ENCODE assay signal across 9 mouse cellular contexts in genomic region chr4:154139671-154140181, GRCm38 (mm10). TPM values are rescaled to one million over a fixed set of nuclear protein-coding genes. Genes with fewer than 3 reads are reported as not detected.
DNase-seq lines count a peak whose midpoint lies in the region; ATAC-seq lines count a peak whose summit lies in the region.
"Had no signal": no experiment of that assay in that cellular context is flagged by ENCODE, and none has a peak within 500 bp of the region (broad histone marks: within the 10 kb centered on the region; RNA-seq: fewer than 3 reads in every experiment).

No protein-coding gene starts in this region.

- H3K9ac ChIP-seq in heart, embryonic 13.5 days, result peak overlapping the region; percentile 75
- peak overlapping the region; percentile 63 for H3K9ac ChIP-seq in forebrain, embryonic 14.5 days (ENCODE audit: low read length)
- H3K9ac ChIP-seq in limb, embryonic 13.5 days, result peak overlapping the region; percentile 65
- peak overlapping the region; percentile 0; the same call in 1 of the 2 replicates for H3K9ac ChIP-seq in stomach, embryonic 14.5 days (replicated peaks; ENCODE audit: low read depth, low read length)

- H3K4me1 ChIP-seq in heart, embryonic 13.5 days, result peaks cover 38% of the 10 kb centered on the region
- H3K4me1 ChIP-seq in forebrain, embryonic 14.5 days (ENCODE audit: control insufficient read depth, insufficient read depth, low read length), result peaks cover 12% of the 10 kb centered on the region
- peaks cover 36% of the 10 kb centered on the region for H3K4me1 ChIP-seq in limb, embryonic 13.5 days
- peaks cover 20% of the 10 kb centered on the region for H3K4me1 ChIP-seq in stomach, embryonic 14.5 days (ENCODE audit: control insufficient read depth, insufficient read depth, low read length)

- ATAC-seq in heart, embryonic 13.5 days (ENCODE audit: extremely low read depth, insufficient number of reproducible peaks, low FRiP score, low TSS enrichment), result no peak
- 0 out of 2 replicates have a peak, but pooled peaks have one; percentile 15 for ATAC-seq in forebrain, embryonic 14.5 days
- ATAC-seq in limb, embryonic 13.5 days (ENCODE audit: low FRiP score, low read depth), result no peak
- no peak for ATAC-seq in stomach, embryonic 14.5 days (ENCODE audit: insufficient number of reproducible peaks, insufficient read depth, low FRiP score, low read depth)

- H3K4me2 ChIP-seq in heart, embryonic 13.5 days, result peak overlapping the region; percentile 96
- peak overlapping the region; percentile 75 for H3K4me2 ChIP-seq in forebrain, embryonic 14.5 days (ENCODE audit: low read length)
- peak overlapping the region; percentile 93 for H3K4me2 ChIP-seq in limb, embryonic 13.5 days (replicated peaks)
- peak overlapping the region; percentile 94 for H3K4me2 ChIP-seq in stomach, embryonic 14.5 days (replicated peaks; ENCODE audit: low read depth, low read length)

- H3K27ac ChIP-seq in heart, embryonic 13.5 days (replicated peaks), result no peak overlapping the region
- no peak overlapping the region for H3K27ac ChIP-seq in forebrain, embryonic 14.5 days (ENCODE audit: low read depth, low read length)
- no peak overlapping the region for H3K27ac ChIP-seq in limb, embryonic 13.5 days
- no peak overlapping the region for H3K27ac ChIP-seq in stomach, embryonic 14.5 days (ENCODE audit: low read length)

- H3K36me3 ChIP-seq in heart, embryonic 13.5 days, result no peaks in the 10 kb centered on the region
- no peaks in the 10 kb centered on the region for H3K36me3 ChIP-seq in forebrain, embryonic 14.5 days (ENCODE audit: control insufficient read depth, insufficient read depth, low read length)
- no peaks in the 10 kb centered on the region for H3K36me3 ChIP-seq in limb, embryonic 13.5 days
- H3K36me3 ChIP-seq in stomach, embryonic 14.5 days (ENCODE audit: control insufficient read depth, insufficient read depth, low read length), result no peaks in the 10 kb centered on the region

- peaks cover 72% of the 10 kb centered on the region for H3K27me3 ChIP-seq in heart, embryonic 13.5 days (replicated peaks)
- peaks cover 48% of the 10 kb centered on the region for H3K27me3 ChIP-seq in forebrain, embryonic 14.5 days (replicated peaks; ENCODE audit: control insufficient read depth, insufficient read depth, low read length)
- H3K27me3 ChIP-seq in limb, embryonic 13.5 days, result peaks cover 72% of the 10 kb centered on the region
- H3K27me3 ChIP-seq in stomach, embryonic 14.5 days (ENCODE audit: control insufficient read depth, insufficient read depth, low read length), result peaks cover 33% of the 10 kb centered on the region

- peak overlapping the region; percentile 94 for H3K4me3 ChIP-seq in heart, embryonic 13.5 days
- peak overlapping the region; percentile 40 for H3K4me3 ChIP-seq in forebrain, embryonic 14.5 days (ENCODE audit: low read depth, low read length)
- H3K4me3 ChIP-seq in limb, embryonic 13.5 days, result peak overlapping the region; percentile 76
- H3K4me3 ChIP-seq in stomach, embryonic 14.5 days (ENCODE audit: low read depth, low read length), result peak overlapping the region; percentile 50

- 1% methylated on average over 55 of the region's 59 CpGs for WGBS in heart, embryonic 13.5 days
- WGBS in forebrain, embryonic 14.5 days, result under 1% methylated on average over 44 of the region's 59 CpGs
- WGBS in limb, embryonic 13.5 days, result under 1% methylated on average over 54 of the region's 59 CpGs
- WGBS in stomach, embryonic 14.5 days, result 2% methylated on average over 49 of the region's 59 CpGs

- no peaks in the 10 kb centered on the region for H3K9me3 ChIP-seq in heart, embryonic 13.5 days
- H3K9me3 ChIP-seq in forebrain, embryonic 14.5 days (replicated peaks; ENCODE audit: control insufficient read depth, low read length), result no peaks in the 10 kb centered on the region
- H3K9me3 ChIP-seq in limb, embryonic 13.5 days, result no peaks in the 10 kb centered on the region
- no peaks in the 10 kb centered on the region for H3K9me3 ChIP-seq in stomach, embryonic 14.5 days (ENCODE audit: control insufficient read depth, low read depth, low read length)

- intact Hi-C loops in heart, postnatal 36 days (cut with DNase I), result no loop called here

- DNase-seq in heart, postnatal 36 days, result no peak
- DNase-seq in ZHBTc4 (ENCODE audit: low read depth, low spot score), result peak; percentile 43
- DNase-seq in forebrain, embryonic 14.5 days (ENCODE audit: low spot score), result peak; percentile 40
- DNase-seq in testis, postnatal 10 days (ENCODE audit: low spot score), result no peak
- DNase-seq in gastrocnemius, adult 8-10 months (ENCODE audit: low spot score in 2 of 2), result no peak

RNA-seq across cellular contexts. Expression of gene Trp73, which starts 0.3 kb away (rescaled TPM):
- polyA plus RNA-seq in heart, embryonic 13.5 days (2015; fragmentation: Nextera tagmentation; extraction: Ambion mirVana), result 0.07 and 0.10 TPM in 2 replicates
- total RNA-seq in heart, postnatal 36 days (2021), result not detected
- 4.6 and 5.4 TPM in 2 replicates for polyA plus RNA-seq in forebrain, embryonic 14.5 days (2014; fragmentation: Nextera tagmentation; extraction: Ambion mirVana)
- 1.6 and 1.7 TPM in 2 replicates for polyA plus RNA-seq in limb, embryonic 13.5 days (2015; fragmentation: Nextera tagmentation; extraction: Ambion mirVana)
- polyA plus RNA-seq in stomach, embryonic 14.5 days (2014; fragmentation: Nextera tagmentation; extraction: Ambion mirVana), result 0.32 and 0.42 TPM in 2 replicates
- not detected for total RNA-seq in gastrocnemius, adult 8-10 months (2022)
- total RNA-seq: neutrophil, adult 5-6 weeks had no signal

RNA-seq across cellular contexts. Expression of gene Wrap73, which starts 2.4 kb away (rescaled TPM):
- polyA plus RNA-seq in heart, embryonic 13.5 days (2015; fragmentation: Nextera tagmentation; extraction: Ambion mirVana), result 22.6 and 24.3 TPM in 2 replicates
- total RNA-seq in heart, postnatal 36 days (2021), result 10 to 100 TPM; 10.8 to 15.0 TPM
- 64.2 and 69.7 TPM in 2 replicates for polyA plus RNA-seq in forebrain, embryonic 14.5 days (2014; fragmentation: Nextera tagmentation; extraction: Ambion mirVana)
- 47.8 and 48.4 TPM in 2 replicates for polyA plus RNA-seq in limb, embryonic 13.5 days (2015; fragmentation: Nextera tagmentation; extraction: Ambion mirVana)
- polyA plus RNA-seq in stomach, embryonic 14.5 days (2014; fragmentation: Nextera tagmentation; extraction: Ambion mirVana), result 39.6 and 41.4 TPM in 2 replicates
- total RNA-seq in gastrocnemius, adult 8-10 months (2022), result 10 to 100 TPM; 10.4 to 12.8 (median 11.4) TPM

RNA-seq across cellular contexts. Expression of gene Tprgl, which starts 20.7 kb away (rescaled TPM):
- polyA plus RNA-seq in heart, embryonic 13.5 days (2015; fragmentation: Nextera tagmentation; extraction: Ambion mirVana), result 119 and 121 TPM in 2 replicates
- total RNA-seq in heart, postnatal 36 days (2021), result 100 to 1,000 TPM; 132 to 136 TPM
- 184 and 194 TPM in 2 replicates for polyA plus RNA-seq in forebrain, embryonic 14.5 days (2014; fragmentation: Nextera tagmentation; extraction: Ambion mirVana)
- polyA plus RNA-seq in limb, embryonic 13.5 days (2015; fragmentation: Nextera tagmentation; extraction: Ambion mirVana), result 117 and 118 TPM in 2 replicates
- polyA plus RNA-seq in stomach, embryonic 14.5 days (2014; fragmentation: Nextera tagmentation; extraction: Ambion mirVana), result 126 and 135 TPM in 2 replicates
- total RNA-seq in gastrocnemius, adult 8-10 months (2022), result 100 to 1,000 TPM in 2 of 4 experiments, 10 to 100 TPM in 2; 97.3 to 122 (median 108) TPM

RNA-seq across cellular contexts. Expression of gene Megf6, which starts 30.8 kb away (rescaled TPM):
- 25.9 and 28.4 TPM in 2 replicates for polyA plus RNA-seq in heart, embryonic 13.5 days (2015; fragmentation: Nextera tagmentation; extraction: Ambion mirVana)
- total RNA-seq in heart, postnatal 36 days (2021), result 1 to 10 TPM; 5.4 to 8.0 TPM
- polyA plus RNA-seq in forebrain, embryonic 14.5 days (2014; fragmentation: Nextera tagmentation; extraction: Ambion mirVana), result 4.6 and 7.7 TPM in 2 replicates
- polyA plus RNA-seq in limb, embryonic 13.5 days (2015; fragmentation: Nextera tagmentation; extraction: Ambion mirVana), result 61.7 and 70.0 TPM in 2 replicates
- polyA plus RNA-seq in stomach, embryonic 14.5 days (2014; fragmentation: Nextera tagmentation; extraction: Ambion mirVana), result 16.8 and 20.9 TPM in 2 replicates
- total RNA-seq in gastrocnemius, adult 8-10 months (2022), result under 1 TPM; 0.21 to 0.67 (median 0.25) TPM
- total RNA-seq: neutrophil, adult 5-6 weeks had no signal

Comparison
In these comparisons a context has a peak if more than half of its experiments do, and no peak if none do; other contexts are left out.
1. H3K4me3 ChIP-seq: peak in every context shown above with its lines; median percentile 94 in heart, embryonic 13.5 days; 76 in limb, embryonic 13.5 days; 50 in stomach, embryonic 14.5 days; 40 in forebrain, embryonic 14.5 days.
2. H3K9ac ChIP-seq: peak in every context shown above with its lines; median percentile 75 in heart, embryonic 13.5 days; 65 in limb, embryonic 13.5 days; 63 in forebrain, embryonic 14.5 days; 0 in stomach, embryonic 14.5 days.
3. DNase-seq: peak in ZHBTc4 (single experiment) and forebrain, embryonic 14.5 days (single experiment); none in heart, postnatal 36 days (0 of 2), testis, postnatal 10 days (single experiment) and gastrocnemius, adult 8-10 months (0 of 2).
4. Peak in every context shown above with its lines, with median percentiles within 50 percentile points of each other: H3K4me2 ChIP-seq.